Mouse (Mus musculus): ENCODE data around the gene Llph.

DNA sequence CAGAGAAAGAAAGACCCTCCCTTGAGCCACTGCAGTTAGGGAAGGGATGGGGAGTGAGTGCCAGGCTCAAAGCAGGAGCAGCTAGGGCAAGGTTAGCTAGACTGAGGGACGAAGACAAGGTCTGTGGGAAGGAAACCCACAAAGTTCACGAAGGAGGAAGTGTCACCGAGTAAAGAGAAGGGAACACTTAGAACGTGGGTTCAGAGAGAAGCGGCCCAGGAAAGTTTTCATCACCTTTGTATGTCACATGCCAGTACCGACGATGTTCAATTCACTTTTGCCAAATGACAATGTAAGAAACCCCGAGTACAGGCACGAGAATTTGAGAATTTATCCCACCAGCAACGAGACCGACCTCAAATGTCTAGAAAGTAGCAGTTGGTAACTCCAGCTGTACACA lies 37.6 kb upstream of the Llph start:
- TF ChIP-seq POLR2A (IDR thresholded peaks at IDR 0.05; ENCODE audit: low read depth, low read length) (no peak), CTCF (IDR thresholded peaks at IDR 0.05; ENCODE audit: extremely low read depth, insufficient read length, insufficient replicate concordance, low read depth, low read length) (no peak)
